Mouse (Mus musculus): ENCODE results near the gene Mtg2. TPM values are rescaled to one million over a fixed set of nuclear protein-coding genes. Genes with fewer than 3 reads are reported as not detected.

Mtg2 gene
- polyA plus RNA-seq (2014; fragmentation: Nextera tagmentation; extraction: Ambion mirVana) = 25.2 and 27.8 TPM in 2 replicates

DNA sequence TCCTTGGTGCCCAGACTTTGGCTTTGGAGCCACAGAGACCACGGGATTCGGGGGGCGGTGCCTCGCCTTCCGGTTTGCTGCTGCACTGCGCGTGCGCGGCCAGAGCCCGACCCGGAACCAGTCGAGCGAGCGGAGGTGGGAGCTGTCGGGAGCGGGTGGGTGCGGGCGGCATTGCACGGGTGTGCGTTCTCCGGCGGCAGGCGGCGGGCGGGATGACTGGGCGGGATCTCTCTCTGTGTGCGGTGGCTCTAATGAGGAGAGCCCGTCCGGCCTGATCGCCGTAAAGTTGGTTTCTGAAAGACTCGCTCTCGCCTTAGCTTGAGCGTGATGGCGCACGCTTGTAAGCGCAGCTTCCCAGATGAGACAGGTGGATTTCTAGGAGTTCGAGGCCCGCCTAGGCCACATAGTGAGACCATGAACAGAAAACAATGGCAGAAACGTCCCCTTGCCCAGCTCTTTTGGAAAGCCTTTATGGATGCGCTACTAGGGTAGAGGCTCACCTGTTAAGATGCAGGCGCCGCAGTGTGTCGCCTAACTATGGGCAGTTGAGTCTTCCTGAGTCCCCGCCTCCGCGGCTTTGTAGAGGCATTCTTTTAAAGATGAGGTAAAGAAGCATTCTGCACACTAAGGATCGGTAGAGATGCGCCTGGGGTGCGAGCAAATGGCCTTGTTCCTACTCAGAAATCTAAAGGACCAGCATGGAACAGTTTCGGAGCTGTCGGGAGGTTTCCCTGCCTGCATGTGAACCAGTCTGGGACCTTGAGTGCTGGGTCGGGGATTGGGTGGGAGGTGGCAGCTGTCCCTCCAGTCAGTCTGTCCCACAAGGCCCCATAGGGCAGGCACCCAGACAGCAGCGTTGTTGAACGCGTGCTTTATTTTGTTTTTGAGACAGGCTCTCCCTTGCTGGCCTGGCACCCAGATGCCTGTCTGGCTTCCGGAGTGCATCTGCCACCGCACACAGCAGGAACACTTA, at the start of gene Mtg2:
Gene Mtg2, plus strand, starts transcription at position 108 of the 973 bp plus-strand sequence.
- Histone ChIP-seq H3K9ac (replicated peaks; ENCODE audit: low read depth, low read length) (peak within 1 kb of the TSS; percentile 49), H3K27ac (ENCODE audit: low read length) (peak within 1 kb of the TSS; percentile 52; the same call in 1 of the 2 replicates), H3K9me3 (ENCODE audit: control insufficient read depth, low read depth, low read length) (no peaks in the 10 kb centered on the region), H3K36me3 (ENCODE audit: control insufficient read depth, insufficient read depth, low read length) (peaks cover 3% of the 10 kb centered on the region; the same call in 1 of the 2 replicates), H3K27me3 (ENCODE audit: control insufficient read depth, insufficient read depth, low read length) (no peaks in the 10 kb centered on the region), H3K4me1 (ENCODE audit: control insufficient read depth, insufficient read depth, low read length) (peaks cover 8% of the 10 kb centered on the region; the same call in 1 of the 2 replicates), H3K4me2 (replicated peaks; ENCODE audit: low read depth, low read length) (peak within 1 kb of the TSS; percentile 62), H3K4me3 (ENCODE audit: low read depth, low read length) (peak within 1 kb of the TSS; percentile 63)
- WGBS = 5% methylated on average over 58 of the region's 58 CpGs
- ATAC-seq (ENCODE audit: insufficient number of reproducible peaks, insufficient read depth, low FRiP score, low read depth) = peak; percentile 96

DNA sequence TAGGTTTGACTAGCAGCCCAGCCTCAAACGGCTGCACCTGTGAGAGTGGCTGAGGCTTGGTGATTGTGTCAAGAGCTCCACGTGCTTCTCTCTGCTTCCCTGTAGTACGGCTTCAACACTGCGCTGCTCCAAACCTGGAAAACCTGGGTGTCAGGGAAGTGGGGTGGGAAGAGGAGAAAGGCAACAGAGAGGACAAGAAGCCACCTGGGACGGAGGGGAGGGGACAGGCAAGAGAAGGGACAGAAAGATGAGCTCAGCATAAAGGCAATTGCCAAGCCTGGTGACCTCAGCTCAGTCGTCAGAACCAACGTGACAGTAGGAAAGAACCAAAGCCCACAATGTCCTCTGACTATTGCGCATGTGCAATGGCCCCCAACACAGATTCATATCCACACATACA, 49.5 kb upstream of the Mtg2 start:
- H3K9me3 ChIP-seq (ENCODE audit: control insufficient read depth, low read depth, low read length) = no peaks in the 10 kb centered on the region
- H3K4me3 ChIP-seq (ENCODE audit: low read depth, low read length) = no peak overlapping the region
- H3K4me1 ChIP-seq (ENCODE audit: control insufficient read depth, insufficient read depth, low read length) = peaks cover 10% of the 10 kb centered on the region; the same call in 1 of the 2 replicates
- H3K27ac ChIP-seq (ENCODE audit: low read length) = no peak overlapping the region
- WGBS = 82% methylated on average over 8 of the region's 8 CpGs
- H3K36me3 ChIP-seq (ENCODE audit: control insufficient read depth, insufficient read depth, low read length) = no peaks in the 10 kb centered on the region
- ATAC-seq (ENCODE audit: insufficient number of reproducible peaks, insufficient read depth, low FRiP score, low read depth) = no peak
- no peak overlapping the region for H3K4me2 ChIP-seq (replicated peaks; ENCODE audit: low read depth, low read length)
- H3K9ac ChIP-seq (replicated peaks; ENCODE audit: low read depth, low read length) = no peak overlapping the region
- 0 out of 2 replicates have a peak, but pooled peaks cover 6% of the 10 kb centered on the region for H3K27me3 ChIP-seq (ENCODE audit: control insufficient read depth, insufficient read depth, low read length)

DNA sequence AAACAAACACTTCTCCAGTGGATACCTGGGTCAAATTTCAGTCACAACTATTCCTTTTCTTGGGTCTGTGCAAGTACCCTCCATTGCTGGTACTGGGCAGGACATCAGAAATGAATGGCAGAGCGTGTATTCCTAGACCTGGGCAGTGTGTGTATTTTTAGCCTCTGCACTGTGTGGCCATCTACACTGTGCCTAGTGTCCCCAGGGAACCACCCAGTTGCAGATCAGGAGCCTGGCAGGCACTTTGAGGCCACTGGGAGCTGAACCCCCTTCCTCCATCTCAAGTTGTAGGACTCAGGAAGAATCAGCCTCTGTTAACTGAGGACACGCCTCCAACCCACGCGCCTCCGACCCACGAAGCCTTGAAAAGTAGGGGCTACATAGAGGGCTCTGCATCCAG, 47.6 kb upstream of the Mtg2 start:
- peaks cover 2% of the 10 kb centered on the region; the same call in 1 of the 2 replicates for H3K36me3 ChIP-seq (ENCODE audit: control insufficient read depth, insufficient read depth, low read length)
- no peaks in the 10 kb centered on the region for H3K9me3 ChIP-seq (ENCODE audit: control insufficient read depth, low read depth, low read length)
- peaks cover 22% of the 10 kb centered on the region for H3K4me1 ChIP-seq (ENCODE audit: control insufficient read depth, insufficient read depth, low read length)
- H3K4me2 ChIP-seq (replicated peaks; ENCODE audit: low read depth, low read length) = no peak overlapping the region
- no peak overlapping the region for H3K9ac ChIP-seq (replicated peaks; ENCODE audit: low read depth, low read length)
- H3K27ac ChIP-seq (ENCODE audit: low read length) = no peak overlapping the region
- H3K4me3 ChIP-seq (ENCODE audit: low read depth, low read length) = no peak overlapping the region
- ATAC-seq (ENCODE audit: insufficient number of reproducible peaks, insufficient read depth, low FRiP score, low read depth) = no peak
- WGBS = 57% methylated on average over 6 of the region's 6 CpGs
- H3K27me3 ChIP-seq (ENCODE audit: control insufficient read depth, insufficient read depth, low read length) = 0 out of 2 replicates have a peak, but pooled peaks cover 6% of the 10 kb centered on the region

DNA sequence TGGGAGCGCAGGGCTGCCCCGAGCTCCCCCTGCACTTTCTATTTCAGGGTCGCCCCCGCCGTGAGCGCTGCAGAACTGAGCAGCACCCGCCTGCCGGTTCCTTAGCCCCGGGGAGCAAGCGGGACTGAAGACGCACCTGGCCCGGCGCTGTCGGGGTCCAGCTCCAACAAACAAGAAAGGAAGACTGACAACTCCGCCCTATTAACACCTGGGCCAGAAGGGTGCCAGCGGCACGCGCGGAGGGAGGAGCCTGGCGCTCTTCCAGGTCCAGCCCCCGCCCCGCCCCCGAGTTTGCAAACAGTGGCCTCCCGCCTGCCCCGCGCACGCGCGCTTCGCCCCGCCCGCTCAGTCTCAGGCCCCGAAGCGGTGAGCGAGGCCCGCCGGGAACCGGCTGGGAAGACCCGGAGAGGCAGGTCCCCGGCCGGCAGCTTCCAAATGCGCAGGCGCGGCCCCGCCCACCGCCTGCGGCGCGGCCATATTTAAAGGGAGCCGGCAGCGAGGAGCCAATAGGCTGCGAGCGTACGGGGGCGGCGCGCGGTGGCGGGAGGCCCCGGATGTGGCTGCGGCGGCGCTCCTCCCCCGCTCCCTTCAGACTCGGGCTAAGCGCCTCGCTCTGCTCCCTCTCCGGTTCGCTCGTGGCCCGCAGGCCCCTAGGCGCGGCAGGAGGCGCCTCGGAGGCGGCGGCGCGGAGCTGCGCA, 45.8 kb upstream of the Mtg2 start, which contains the start of gene Lsm14b:
Gene Lsm14b, plus strand, starts transcription at position 587 of the 698 bp plus-strand sequence.
- peaks cover 26% of the 10 kb centered on the region for H3K4me1 ChIP-seq (ENCODE audit: control insufficient read depth, insufficient read depth, low read length)
- WGBS = under 1% methylated on average over 71 of the region's 80 CpGs
- H3K36me3 ChIP-seq (ENCODE audit: control insufficient read depth, insufficient read depth, low read length) = peaks cover 18% of the 10 kb centered on the region; the same call in 1 of the 2 replicates
- ATAC-seq (ENCODE audit: insufficient number of reproducible peaks, insufficient read depth, low FRiP score, low read depth) = peak; percentile 96
- H3K9ac ChIP-seq (replicated peaks; ENCODE audit: low read depth, low read length) = peak within 1 kb of the TSS; percentile 89
- 0 out of 2 replicates have a peak, but pooled peaks cover 6% of the 10 kb centered on the region for H3K27me3 ChIP-seq (ENCODE audit: control insufficient read depth, insufficient read depth, low read length)
- peak within 1 kb of the TSS; percentile 91 for H3K4me2 ChIP-seq (replicated peaks; ENCODE audit: low read depth, low read length)
- H3K27ac ChIP-seq (ENCODE audit: low read length) = peak within 1 kb of the TSS; percentile 92
- H3K4me3 ChIP-seq (ENCODE audit: low read depth, low read length) = peak within 1 kb of the TSS; percentile 97
- no peaks in the 10 kb centered on the region for H3K9me3 ChIP-seq (ENCODE audit: control insufficient read depth, low read depth, low read length)

DNA sequence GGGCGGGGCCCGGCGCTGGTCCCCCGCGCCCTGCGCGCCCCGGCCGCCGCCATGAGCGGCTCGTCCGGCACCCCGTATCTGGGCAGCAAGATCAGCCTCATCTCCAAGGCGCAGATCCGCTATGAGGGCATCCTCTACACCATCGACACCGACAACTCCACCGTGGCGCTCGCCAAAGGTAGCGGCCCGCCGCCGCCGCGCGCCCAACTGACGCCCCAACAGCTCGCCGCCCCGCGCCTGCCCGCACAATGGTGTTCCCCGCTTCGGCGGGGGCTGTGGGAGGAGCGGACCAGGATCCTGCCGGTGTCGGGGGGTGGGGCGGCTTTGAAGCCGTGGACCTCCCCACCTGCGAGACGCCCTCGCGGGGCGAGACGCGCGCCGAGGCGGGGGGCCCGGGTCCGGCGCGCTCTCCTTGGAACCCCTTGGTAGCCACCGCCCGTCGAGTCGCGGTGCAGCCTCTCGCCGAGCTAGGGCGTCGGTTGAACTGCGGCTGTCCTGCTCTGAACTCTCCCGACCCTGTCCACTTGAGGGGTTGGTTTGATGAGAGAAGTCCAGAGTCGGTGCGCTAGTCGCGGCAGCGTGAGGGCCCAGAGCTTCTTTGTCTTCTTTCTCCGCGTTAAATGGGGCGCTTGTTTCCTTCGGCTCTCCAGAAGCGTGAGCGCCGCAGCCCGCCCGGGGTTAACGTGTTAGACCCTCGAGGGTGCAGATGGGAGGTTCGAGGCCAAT, 45.1 kb upstream of the Mtg2 start:
- Histone ChIP-seq H3K27ac (ENCODE audit: low read length) (peak overlapping the region; percentile 92), H3K4me1 (ENCODE audit: control insufficient read depth, insufficient read depth, low read length) (peaks cover 26% of the 10 kb centered on the region), H3K4me3 (ENCODE audit: low read depth, low read length) (peak overlapping the region; percentile 97), H3K27me3 (ENCODE audit: control insufficient read depth, insufficient read depth, low read length) (0 out of 2 replicates have a peak, but pooled peaks cover 6% of the 10 kb centered on the region), H3K9me3 (ENCODE audit: control insufficient read depth, low read depth, low read length) (no peaks in the 10 kb centered on the region), H3K36me3 (ENCODE audit: control insufficient read depth, insufficient read depth, low read length) (peaks cover 19% of the 10 kb centered on the region; the same call in 1 of the 2 replicates), H3K9ac (replicated peaks; ENCODE audit: low read depth, low read length) (peak overlapping the region; percentile 89), H3K4me2 (replicated peaks; ENCODE audit: low read depth, low read length) (peak overlapping the region; percentile 91)
- ATAC-seq (ENCODE audit: insufficient number of reproducible peaks, insufficient read depth, low FRiP score, low read depth) = no peak
- WGBS = under 1% methylated on average over 74 of the region's 84 CpGs

DNA sequence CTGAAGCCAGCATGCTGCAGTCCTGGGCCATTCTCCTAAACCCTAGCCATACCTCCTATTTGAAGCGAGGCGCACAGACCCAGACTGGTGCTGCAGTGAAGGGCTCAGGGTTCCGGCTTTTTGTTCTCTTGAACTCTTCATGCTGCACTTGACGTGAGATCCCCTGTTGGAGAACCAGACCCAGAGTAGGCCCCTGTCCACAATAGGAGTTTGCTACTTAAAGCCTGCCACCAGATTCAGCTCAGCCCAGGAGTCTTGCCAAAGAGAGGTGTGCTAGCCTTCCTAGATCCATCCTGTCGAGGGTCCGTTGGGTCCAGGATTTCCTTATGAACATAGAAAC, 44.6 kb upstream of the Mtg2 start:
- H3K27ac ChIP-seq (ENCODE audit: low read length) = 0 out of 2 replicates have a peak overlapping the region, but pooled peaks have one; percentile 10

DNA sequence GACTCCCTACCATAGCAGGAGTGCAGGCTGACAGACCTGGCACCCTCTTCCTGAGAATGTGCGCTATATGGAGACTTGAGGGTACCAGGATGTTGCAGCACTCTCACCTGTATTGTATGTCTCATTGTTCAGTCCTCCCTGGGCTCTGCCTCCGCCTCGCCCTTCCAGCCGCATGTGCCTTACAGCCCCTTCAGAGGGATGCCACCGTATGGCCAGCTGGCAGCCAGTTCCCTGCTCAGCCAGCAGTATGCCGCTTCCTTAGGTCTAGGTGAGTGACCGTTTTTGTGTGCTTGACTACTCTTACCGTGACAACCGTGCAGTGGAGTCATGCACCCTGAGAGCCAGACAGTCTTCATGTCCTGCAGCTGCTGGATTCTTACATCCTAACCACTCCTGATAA, 42.6 kb upstream of the Mtg2 start:
- 82% methylated on average over 9 of the region's 9 CpGs for WGBS
- peaks cover 43% of the 10 kb centered on the region for H3K36me3 ChIP-seq (ENCODE audit: control insufficient read depth, insufficient read depth, low read length)

More for the DNA sequence above, 44.6 kb upstream of the Mtg2 start:
- peak overlapping the region; percentile 97 for H3K4me3 ChIP-seq (ENCODE audit: low read depth, low read length)
- ATAC-seq (ENCODE audit: insufficient number of reproducible peaks, insufficient read depth, low FRiP score, low read depth) = no peak
- peaks cover 24% of the 10 kb centered on the region for H3K36me3 ChIP-seq (ENCODE audit: control insufficient read depth, insufficient read depth, low read length)
- no peaks in the 10 kb centered on the region for H3K9me3 ChIP-seq (ENCODE audit: control insufficient read depth, low read depth, low read length)
- peak overlapping the region; percentile 89 for H3K9ac ChIP-seq (replicated peaks; ENCODE audit: low read depth, low read length)
- peak overlapping the region; percentile 91 for H3K4me2 ChIP-seq (replicated peaks; ENCODE audit: low read depth, low read length)
- peaks cover 26% of the 10 kb centered on the region for H3K4me1 ChIP-seq (ENCODE audit: control insufficient read depth, insufficient read depth, low read length)
- 0 out of 2 replicates have a peak, but pooled peaks cover 6% of the 10 kb centered on the region for H3K27me3 ChIP-seq (ENCODE audit: control insufficient read depth, insufficient read depth, low read length)
- 5% methylated on average over 6 of the region's 6 CpGs for WGBS

More for the DNA sequence above, 42.6 kb upstream of the Mtg2 start:
- Histone ChIP-seq H3K27ac (ENCODE audit: low read length) (no peak overlapping the region), H3K9ac (replicated peaks; ENCODE audit: low read depth, low read length) (no peak overlapping the region), H3K4me2 (replicated peaks; ENCODE audit: low read depth, low read length) (peak overlapping the region; percentile 91; the same call in 1 of the 2 replicates), H3K4me3 (ENCODE audit: low read depth, low read length) (0 out of 2 replicates have a peak overlapping the region, but pooled peaks have one; percentile 97), H3K9me3 (ENCODE audit: control insufficient read depth, low read depth, low read length) (no peaks in the 10 kb centered on the region), H3K27me3 (ENCODE audit: control insufficient read depth, insufficient read depth, low read length) (no peaks in the 10 kb centered on the region), H3K4me1 (ENCODE audit: control insufficient read depth, insufficient read depth, low read length) (peaks cover 26% of the 10 kb centered on the region)
- no peak for ATAC-seq (ENCODE audit: insufficient number of reproducible peaks, insufficient read depth, low FRiP score, low read depth)

Measured in stomach, embryonic 14.5 days (tissue).